Mouse (Mus musculus) hindbrain, embryonic 14.5 days (tissue): ENCODE data around the gene Gm20741. TPM values are rescaled to one million over a fixed set of nuclear protein-coding genes. Genes with fewer than 3 reads are reported as not detected.

Experiments used
- ATAC-seq: fragments of 200-750 bp; cut with Nextera tagmentation; 2 replicates; pipeline ENCODE4 v1.8.0; 2017; ENCODE audit warnings: moderate number of reproducible peaks, mild to moderate bottlenecking, moderate TSS enrichment, moderate library complexity; ENCODE audit not compliant: low FRiP score
- DNase-seq: peaks from one replicate; pipeline ENCODE4 v3.0.0-alpha.2; 2015; ENCODE audit warnings: low spot score
- H3K27ac ChIP-seq: fragments of 300-500 bp; sonication (generic); 2 replicates; pipeline ENCODE4 v1.5.1; 2014; ENCODE audit warnings: mild to moderate bottlenecking, moderate library complexity
- H3K27me3 ChIP-seq: fragments of 300-500 bp; sonication (generic); 2 replicates; pipeline ENCODE4 v1.6.1; 2014; ENCODE audit warnings: mild to moderate bottlenecking, low read length, mixed read lengths; ENCODE audit not compliant: control insufficient read depth, insufficient read depth
- H3K36me3 ChIP-seq: fragments of 300-500 bp; sonication (generic); replicated peaks from 2 replicates; pipeline ENCODE4 v1.6.1; 2014; ENCODE audit not compliant: control insufficient read depth, insufficient read depth
- H3K4me1 ChIP-seq: fragments of 300-500 bp; sonication (generic); replicated peaks from 2 replicates; pipeline ENCODE4 v1.6.1; 2014; ENCODE audit warnings: antibody characterized with exemption, low read length, mixed read lengths; ENCODE audit not compliant: control insufficient read depth, insufficient read depth
- H3K4me2 ChIP-seq: fragments of 300-500 bp; sonication (generic); replicated peaks from 2 replicates; pipeline ENCODE4 v1.6.1; 2014; ENCODE audit warnings: mild to moderate bottlenecking, moderate library complexity
- H3K4me3 ChIP-seq: fragments of 300-500 bp; sonication (generic); replicated peaks from 2 replicates; pipeline ENCODE4 v1.5.1; 2014; ENCODE audit warnings: mild to moderate bottlenecking, low read length
- H3K9ac ChIP-seq: fragments of 300-500 bp; sonication (generic); 2 replicates; pipeline ENCODE4 v1.6.1; 2014
- H3K9me3 ChIP-seq: fragments of 300-500 bp; sonication (generic); 2 replicates; pipeline ENCODE4 v1.6.1; 2016; ENCODE audit warnings: low read length; ENCODE audit not compliant: control insufficient read depth
- WGBS: fragments of 180-500 bp; shearing (Covaris S2); extraction: QIAGEN DNeasy Blood & Tissue Kit; methylation state at CpG from one replicate; pipeline ENCODE4 v1.1.7; 2014; 5-methylcytosine and 5-hydroxymethylcytosine counted together
- polyA plus RNA-seq: library from polyadenylated mRNA; unstranded; fragments of >200 nt; fragmentation: Nextera tagmentation; extraction: Ambion mirVana; gene quantifications from 2 replicates; pipeline ENCODE4 v1.2.1, GENCODE M21; 2014

Gm20741 gene
- polyA plus RNA-seq, result not detected in 2 replicates

DNA sequence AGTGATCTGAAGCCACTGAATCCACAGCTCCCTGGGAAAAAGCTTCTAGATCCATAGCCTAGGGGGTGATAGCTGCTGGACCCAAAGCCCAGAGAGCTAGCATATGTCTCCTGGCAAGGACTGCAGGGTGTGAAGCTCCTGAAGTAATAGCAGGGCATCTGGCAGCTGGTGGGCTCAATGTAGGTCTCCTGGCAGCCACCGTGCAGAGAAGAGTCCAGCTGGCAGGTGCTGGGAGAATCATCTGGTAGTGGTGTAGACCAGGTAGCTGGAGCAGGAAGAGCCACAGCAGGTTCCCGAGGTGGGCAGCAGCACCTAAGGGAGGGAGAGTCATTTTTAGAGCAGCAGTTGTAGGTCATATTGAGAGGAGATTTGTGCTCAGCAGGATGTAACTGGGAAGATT lies at the start of gene Gm20741:
Gm20741 (minus strand) TSS at position 394 of the 400 bp plus-strand sequence.
- Histone ChIP-seq H3K9ac (no peak within 1 kb of the TSS), H3K4me2 (no peak within 1 kb of the TSS), H3K27ac (no peak within 1 kb of the TSS), H3K4me1 (no peaks in the 10 kb centered on the region), H3K36me3 (no peaks in the 10 kb centered on the region), H3K4me3 (no peak within 1 kb of the TSS), H3K27me3 (no peaks in the 10 kb centered on the region), H3K9me3 (no peaks in the 10 kb centered on the region)
- ATAC-seq, result no peak
- no peak for DNase-seq
- 78% methylated on average over 2 of the region's 2 CpGs for WGBS

- WGBS, result 10% methylated on average over 5 of the region's 5 CpGs
- no peaks in the 10 kb centered on the region for H3K36me3 ChIP-seq
- DNase-seq (peak; percentile 48), ATAC-seq (no peak)
- no peak overlapping the region for H3K4me2 ChIP-seq
- no peak overlapping the region for H3K9ac ChIP-seq
- H3K27me3 ChIP-seq, result no peaks in the 10 kb centered on the region
- H3K4me1 ChIP-seq, result no peaks in the 10 kb centered on the region
- H3K4me3 ChIP-seq, result no peak overlapping the region
- H3K9me3 ChIP-seq, result no peaks in the 10 kb centered on the region
- no peak overlapping the region for H3K27ac ChIP-seq
Measured at GRCm38 (mm10) chr16:88851450-88851849, 39.4 kb upstream of the Gm20741 start.

DNA sequence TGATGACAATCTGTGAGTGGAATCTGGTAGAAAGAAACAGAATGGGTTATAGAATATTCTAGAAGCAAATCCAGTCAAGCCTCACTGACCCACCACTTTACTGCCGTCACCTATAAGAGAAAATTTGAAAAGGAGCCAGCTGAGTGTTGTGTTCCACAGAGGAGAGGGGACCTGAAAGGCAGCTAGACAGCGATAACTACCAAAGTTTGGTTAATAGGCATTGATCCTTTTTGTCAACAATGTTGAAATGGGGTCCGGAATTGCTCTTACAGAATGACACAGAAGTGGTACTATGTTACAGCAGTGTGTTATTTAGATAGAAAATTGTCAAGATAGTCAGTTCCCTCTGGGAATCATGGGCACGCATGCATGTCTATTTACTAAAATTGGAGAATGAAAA lies 36.5 kb upstream of the Gm20741 start:
- no peak for DNase-seq
- no peak overlapping the region for H3K27ac ChIP-seq
- no peaks in the 10 kb centered on the region for H3K36me3 ChIP-seq
- ATAC-seq, result no peak
- H3K4me1 ChIP-seq, result no peaks in the 10 kb centered on the region
- H3K9me3 ChIP-seq, result no peaks in the 10 kb centered on the region
- 92% methylated on average over 4 of the region's 4 CpGs for WGBS
- H3K27me3 ChIP-seq, result no peaks in the 10 kb centered on the region
- H3K9ac ChIP-seq, result no peak overlapping the region
- no peak overlapping the region for H3K4me2 ChIP-seq
- no peak overlapping the region for H3K4me3 ChIP-seq

- Histone ChIP-seq H3K27me3 (no peaks in the 10 kb centered on the region), H3K27ac (no peak overlapping the region), H3K4me1 (no peaks in the 10 kb centered on the region), H3K4me2 (no peak overlapping the region), H3K9ac (no peak overlapping the region), H3K9me3 (no peaks in the 10 kb centered on the region), H3K4me3 (no peak overlapping the region), H3K36me3 (no peaks in the 10 kb centered on the region)
- no peak for DNase-seq
- 98% methylated on average over 1 of the region's 1 CpGs for WGBS
- no peak for ATAC-seq
Measured at GRCm38 (mm10) chr16:88847363-88847762, 35.3 kb upstream of the Gm20741 start.

GRCm38 (mm10) chr16:88826978-88827377 lies 15.0 kb upstream of the Gm20741 start:
- H3K27me3 ChIP-seq, result no peaks in the 10 kb centered on the region
- H3K4me2 ChIP-seq, result no peak overlapping the region
- DNase-seq (no peak), ATAC-seq (no peak)
- no peaks in the 10 kb centered on the region for H3K36me3 ChIP-seq
- H3K4me1 ChIP-seq, result no peaks in the 10 kb centered on the region
- WGBS, result 58% methylated on average over 3 of the region's 3 CpGs
- no peak overlapping the region for H3K27ac ChIP-seq
- H3K9me3 ChIP-seq, result no peaks in the 10 kb centered on the region
- H3K9ac ChIP-seq, result no peak overlapping the region
- no peak overlapping the region for H3K4me3 ChIP-seq

GRCm38 (mm10) chr16:88826095-88826652 lies 14.2 kb upstream of the Gm20741 start, which contains the start of gene Krtap14:
Gene Krtap14, minus strand, starts transcription at chr16:88826145.
- DNase-seq (no peak), ATAC-seq (no peak)
- Histone ChIP-seq H3K9ac (no peak within 1 kb of the TSS), H3K36me3 (no peaks in the 10 kb centered on the region), H3K27ac (no peak within 1 kb of the TSS), H3K4me2 (no peak within 1 kb of the TSS), H3K27me3 (no peaks in the 10 kb centered on the region), H3K9me3 (no peaks in the 10 kb centered on the region), H3K4me1 (no peaks in the 10 kb centered on the region), H3K4me3 (no peak within 1 kb of the TSS)
- WGBS, result 75% methylated on average over 9 of the region's 9 CpGs

- 78% methylated on average over 3 of the region's 3 CpGs for WGBS
- Histone ChIP-seq H3K27ac (no peak overlapping the region), H3K4me1 (no peaks in the 10 kb centered on the region), H3K27me3 (no peaks in the 10 kb centered on the region), H3K9me3 (no peaks in the 10 kb centered on the region), H3K4me3 (no peak overlapping the region), H3K9ac (no peak overlapping the region), H3K36me3 (no peaks in the 10 kb centered on the region), H3K4me2 (no peak overlapping the region)
- DNase-seq (no peak), ATAC-seq (no peak)
Measured at GRCm38 (mm10) chr16:88823736-88824135, 11.7 kb upstream of the Gm20741 start.

GRCm38 (mm10) chr16:88820066-88820465 lies 8.0 kb upstream of the Gm20741 start, which contains the start of gene Krtap15:
Gene Krtap15, plus strand, starts transcription at chr16:88820215.
- Histone ChIP-seq H3K27ac (no peak within 1 kb of the TSS), H3K9me3 (no peaks in the 10 kb centered on the region), H3K36me3 (no peaks in the 10 kb centered on the region), H3K4me2 (no peak within 1 kb of the TSS), H3K4me1 (no peaks in the 10 kb centered on the region), H3K9ac (no peak within 1 kb of the TSS), H3K27me3 (no peaks in the 10 kb centered on the region), H3K4me3 (no peak within 1 kb of the TSS)
- WGBS, result 88% methylated on average over 3 of the region's 3 CpGs
- no peak for DNase-seq
- no peak for ATAC-seq

- Histone ChIP-seq H3K4me1 (no peaks in the 10 kb centered on the region), H3K27me3 (no peaks in the 10 kb centered on the region), H3K9me3 (no peaks in the 10 kb centered on the region), H3K4me3 (no peak overlapping the region), H3K4me2 (no peak overlapping the region), H3K9ac (no peak overlapping the region), H3K27ac (no peak overlapping the region), H3K36me3 (no peaks in the 10 kb centered on the region)
- WGBS, result 82% methylated on average over 2 of the region's 2 CpGs
- DNase-seq, result no peak
- no peak for ATAC-seq
Measured at GRCm38 (mm10) chr16:88786786-88787185, 25.2 kb downstream of the Gm20741 start.

DNA sequence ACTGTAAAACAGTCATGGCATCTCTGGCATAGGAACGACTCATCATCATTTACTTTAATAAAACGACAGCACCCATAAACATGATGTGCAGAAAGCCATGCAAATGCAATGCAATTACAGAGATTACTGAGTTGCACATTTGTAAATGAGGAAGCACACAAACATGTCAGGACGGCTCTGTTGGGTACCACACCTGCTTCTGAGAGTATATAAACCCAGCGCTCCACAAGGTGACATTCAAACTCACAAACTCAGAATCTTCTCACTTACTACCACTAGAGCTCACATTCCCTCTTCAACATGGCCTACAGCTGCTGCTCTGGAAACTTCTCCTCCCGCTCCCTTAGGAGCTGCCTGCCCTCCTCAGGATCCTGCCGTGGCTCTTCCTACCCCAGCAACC lies 34.4 kb downstream of the Gm20741 start, which contains the start of gene Gm5965:
Gm5965 (plus strand) TSS at position 301 of the 400 bp plus-strand sequence.
- Histone ChIP-seq H3K4me1 (no peaks in the 10 kb centered on the region), H3K27me3 (no peaks in the 10 kb centered on the region), H3K4me2 (no peak within 1 kb of the TSS), H3K9me3 (no peaks in the 10 kb centered on the region), H3K27ac (no peak within 1 kb of the TSS), H3K4me3 (no peak within 1 kb of the TSS), H3K9ac (no peak within 1 kb of the TSS), H3K36me3 (no peaks in the 10 kb centered on the region)
- 90% methylated on average over 5 of the region's 6 CpGs for whole genome bisulfite sequencing
- ATAC-seq (no peak), DNase-seq (no peak)
